Mouse (Mus musculus) macrophage (primary cell): Measurements from ENCODE around the gene Sult5a1. TPM values are rescaled to one million over a fixed set of nuclear protein-coding genes. Genes with fewer than 3 reads are reported as not detected.

ENCODE experiments used
- H3K27ac ChIP-seq: fragments of 350-480 bp; formaldehyde crosslinking; 2 replicates; pipeline ENCODE4 v1.9.0; 2021
- H3K36me3 ChIP-seq: fragments of 350-480 bp; formaldehyde crosslinking; 2 replicates; pipeline ENCODE4 v1.9.0; 2021; ENCODE audit errors: inconsistent target
- H3K4me3 ChIP-seq: fragments of 350-480 bp; formaldehyde crosslinking; 2 replicates; pipeline ENCODE4 v1.9.0; 2021; ENCODE audit errors: inconsistent target
- H3K79me2 ChIP-seq: fragments of 350-480 bp; formaldehyde crosslinking; 2 replicates; pipeline ENCODE4 v1.9.0; 2021; ENCODE audit errors: inconsistent target
- WGBS: methylation state at CpG from one replicate; pipeline ENCODE4 v1.1.7; 2026; ENCODE audit warnings: inconsistent platforms; ENCODE audit not compliant: missing documents; 5-methylcytosine and 5-hydroxymethylcytosine counted together
- polyA plus RNA-seq: library from polyadenylated mRNA; stranded (reverse); fragments of 250-400 nt; gene quantifications from 3 replicates; pipeline ENCODE4 v1.2.4, GENCODE M21; 2018; ENCODE audit warnings: inconsistent platforms

The Sult5a1 gene
- polyA plus RNA-seq, 1 experiment from 2014 or later, result not detected

DNA sequence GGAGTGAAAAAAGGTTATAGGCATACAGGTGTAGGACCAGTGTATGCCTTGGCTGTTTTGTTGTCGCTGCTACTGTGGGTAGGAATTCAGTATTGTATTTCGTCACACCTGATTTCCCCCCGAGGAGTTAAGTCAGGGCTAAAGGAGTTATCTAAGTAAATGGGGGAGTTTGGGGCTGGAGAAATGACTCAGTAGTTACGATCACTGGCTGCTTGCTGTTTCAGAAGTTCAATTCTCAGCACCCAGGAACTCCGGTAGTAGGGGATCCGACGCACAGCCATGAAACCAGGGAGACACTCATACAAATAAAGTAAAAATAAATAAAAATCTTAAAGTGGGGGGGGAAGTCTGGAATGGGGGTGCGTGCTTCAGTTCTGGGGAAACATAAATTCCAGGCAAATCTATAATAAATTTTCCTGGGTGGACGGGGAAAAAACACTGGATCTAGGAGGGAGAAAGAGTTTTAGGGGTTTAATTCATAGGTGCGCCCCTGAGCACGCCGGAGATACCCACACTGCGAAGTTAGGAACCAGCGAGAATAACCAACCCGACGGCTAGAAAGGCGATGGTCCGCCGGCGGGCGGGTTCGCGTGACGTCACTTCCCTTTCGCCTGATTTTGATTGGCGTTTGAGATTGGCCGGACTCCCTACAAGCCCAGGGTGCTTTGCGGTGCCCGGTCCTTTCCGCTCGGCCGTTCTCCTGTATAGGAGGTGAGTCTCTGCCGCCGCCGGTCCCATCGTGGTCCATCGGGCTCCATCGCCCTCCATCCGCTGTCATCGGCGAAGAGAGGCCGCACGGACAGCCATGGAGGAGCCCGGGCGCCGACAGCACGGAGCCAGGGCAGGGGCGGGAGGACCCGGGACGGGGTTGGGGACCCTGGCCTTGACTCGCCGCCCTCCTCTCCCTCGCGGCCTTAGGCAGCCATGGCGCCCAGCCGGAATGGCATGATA lies 56.1 kb downstream of the Sult5a1 start, which contains the start of gene Rpl13:
Gene Rpl13, plus strand, starts transcription at position 616 of the 951 bp plus-strand sequence.
- 2% methylated on average over 51 of the region's 56 CpGs for WGBS
- Histone ChIP-seq H3K27ac (peak within 1 kb of the TSS; percentile 52), H3K36me3 (peaks cover 22% of the 10 kb centered on the region), H3K79me2 (peaks cover 18% of the 10 kb centered on the region), H3K4me3 (peak within 1 kb of the TSS; percentile 56)

DNA sequence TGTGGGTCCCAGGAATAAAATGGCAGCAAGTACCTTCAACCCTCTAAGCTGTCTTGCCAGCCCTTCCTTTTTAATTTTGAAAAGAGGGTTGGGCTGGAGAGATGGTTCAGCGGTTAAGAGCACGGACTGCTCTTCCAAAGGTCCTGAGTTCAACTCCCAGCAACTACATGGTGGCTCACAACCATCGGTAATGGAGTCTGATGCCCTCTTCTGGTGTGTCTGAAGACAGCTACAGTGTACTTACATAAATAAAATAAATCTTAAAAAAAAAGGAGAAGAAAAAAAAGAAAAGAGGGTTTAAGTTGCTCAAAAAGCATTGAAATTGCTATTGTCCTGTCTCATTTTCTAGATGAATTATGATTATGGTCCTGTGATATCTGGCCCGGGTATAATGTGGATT lies 56.9 kb downstream of the Sult5a1 start:
- WGBS, result 74% methylated on average over 4 of the region's 4 CpGs
- Histone ChIP-seq H3K36me3 (peaks cover 23% of the 10 kb centered on the region), H3K27ac (no peak overlapping the region), H3K4me3 (no peak overlapping the region), H3K79me2 (peaks cover 18% of the 10 kb centered on the region)

DNA sequence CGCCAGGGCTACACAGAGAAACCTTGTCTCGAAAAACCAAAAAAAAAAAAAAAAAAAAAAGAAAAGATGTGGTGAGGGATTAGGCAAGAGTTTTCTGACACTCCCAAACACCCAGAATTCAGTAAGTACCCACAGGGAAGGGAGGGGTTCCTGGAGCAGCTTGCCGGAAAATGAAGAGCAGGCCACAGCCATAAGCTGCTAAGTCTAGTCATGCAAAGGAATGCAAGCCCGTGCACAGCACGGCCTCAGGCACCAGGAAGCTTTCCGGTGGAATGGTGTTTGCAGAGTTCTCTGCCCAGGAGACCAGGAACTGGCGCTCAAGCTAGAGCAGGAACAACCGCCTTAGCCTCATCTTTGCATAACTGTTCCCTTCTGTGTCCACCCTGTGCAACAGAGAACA lies 57.8 kb downstream of the Sult5a1 start:
- peaks cover 23% of the 10 kb centered on the region for H3K36me3 ChIP-seq
- 19% methylated on average over 6 of the region's 8 CpGs for WGBS
- H3K4me3 ChIP-seq, result no peak overlapping the region
- peaks cover 18% of the 10 kb centered on the region for H3K79me2 ChIP-seq
- H3K27ac ChIP-seq, result peak overlapping the region; percentile 44

DNA sequence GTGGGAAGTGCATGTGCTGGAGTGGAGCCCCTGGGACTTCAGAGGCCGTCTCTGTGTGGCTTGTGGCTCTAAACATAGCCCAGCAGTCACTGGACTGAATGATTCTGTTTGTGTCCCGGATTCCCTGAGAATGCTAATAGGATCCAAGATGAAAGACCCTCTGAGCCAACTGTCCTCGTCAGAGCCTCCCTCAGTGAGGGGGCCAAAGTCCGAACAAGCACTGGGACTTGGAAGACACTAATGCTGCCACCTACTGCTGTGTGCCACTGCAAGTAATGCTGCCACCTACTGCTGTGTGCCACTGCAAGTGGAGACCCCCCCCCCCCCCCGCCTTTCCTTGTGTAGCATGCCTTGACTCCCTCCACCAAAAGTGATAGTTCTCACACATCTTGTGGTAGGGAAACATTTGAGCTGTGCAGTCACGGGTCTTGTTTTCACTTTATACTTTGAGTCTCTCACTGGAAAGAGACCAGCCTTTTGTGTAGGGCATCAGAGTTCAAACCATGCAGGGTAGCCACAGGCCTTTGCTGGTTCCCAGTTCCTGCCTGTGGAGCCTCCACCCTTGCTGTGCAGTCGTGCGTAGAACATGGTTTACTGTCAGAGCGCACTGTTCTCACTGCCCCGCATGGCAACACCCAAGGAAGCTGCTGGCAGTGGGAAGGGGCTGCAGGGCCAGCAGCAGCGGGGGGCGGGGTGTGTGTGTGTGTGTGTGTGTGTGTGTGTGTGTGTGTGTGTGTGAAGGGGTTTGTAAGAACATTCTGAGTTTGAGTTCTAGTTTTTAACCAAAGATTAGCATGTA lies 60.1 kb downstream of the Sult5a1 start:
- Histone ChIP-seq H3K4me3 (no peak overlapping the region), H3K79me2 (peaks cover 6% of the 10 kb centered on the region), H3K36me3 (peaks cover 28% of the 10 kb centered on the region), H3K27ac (no peak overlapping the region)
- 94% methylated on average over 11 of the region's 12 CpGs for WGBS

DNA sequence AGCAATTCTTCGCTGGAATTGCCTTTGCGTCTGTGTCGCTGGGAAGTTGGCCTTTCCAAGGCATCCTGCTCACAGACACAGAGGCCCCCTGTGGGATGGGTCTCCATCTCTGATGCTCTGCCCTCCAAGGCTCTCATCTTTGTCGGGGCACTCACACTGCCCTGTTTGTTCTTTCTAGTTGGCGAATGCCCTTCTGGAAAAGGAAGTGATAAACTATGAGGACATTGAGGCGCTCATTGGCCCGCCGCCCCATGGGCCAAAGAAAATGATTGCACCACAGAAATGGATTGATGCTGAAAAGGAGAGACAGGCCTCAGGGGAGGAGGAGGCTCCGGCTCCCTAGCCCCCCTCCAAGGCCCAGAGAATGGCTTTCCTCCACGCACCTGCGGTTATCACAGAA lies 60.9 kb downstream of the Sult5a1 start:
- WGBS, result 92% methylated on average over 7 of the region's 11 CpGs
- H3K79me2 ChIP-seq, result no peaks in the 10 kb centered on the region
- H3K27ac ChIP-seq, result no peak overlapping the region
- H3K4me3 ChIP-seq, result no peak overlapping the region
- H3K36me3 ChIP-seq, result peaks cover 29% of the 10 kb centered on the region

Other genes starting within 250 kb of the Sult5a1 start
- 32.7 to 46.6 TPM (median 36.7 TPM) in 3 replicates for gene Ankrd11, start 116.0 kb downstream of the Sult5a1 start, polyA plus RNA-seq
- 28.2 to 39.2 TPM (median 32.3 TPM) in 3 replicates for gene Spg7, start 95.4 kb downstream of the Sult5a1 start, polyA plus RNA-seq
- gene Rpl13, start 56.0 kb downstream of the Sult5a1 start, polyA plus RNA-seq, result 513 to 1,298 TPM (median 1,102 TPM) in 3 replicates
- gene Cpne7, start 40.9 kb downstream of the Sult5a1 start, polyA plus RNA-seq, result not detected in 3 replicates
- gene Dpep1, start 27.9 kb upstream of the Sult5a1 start, polyA plus RNA-seq, result not detected in 3 replicates
- gene Chmp1a, start 54.4 kb upstream of the Sult5a1 start, polyA plus RNA-seq, result 35.0 to 103 TPM (median 101 TPM) in 3 replicates
- 0.27 to 1.4 TPM (median 0.40 TPM) in 3 replicates for gene Spata33, start 54.5 kb upstream of the Sult5a1 start, polyA plus RNA-seq
- gene Cdk10, start 66.5 kb upstream of the Sult5a1 start, polyA plus RNA-seq, result 13.9 to 19.0 TPM (median 17.2 TPM) in 3 replicates
- 2.4 to 3.9 TPM (median 2.8 TPM) in 3 replicates for gene Spata2l, start 77.9 kb upstream of the Sult5a1 start, polyA plus RNA-seq
- gene Zfp276, start 95.9 kb upstream of the Sult5a1 start, polyA plus RNA-seq, result 9.8 to 12.0 TPM (median 11.1 TPM) in 3 replicates
- gene Vps9d1, start 96.0 kb upstream of the Sult5a1 start, polyA plus RNA-seq, result 10.8 to 15.8 TPM (median 14.7 TPM) in 3 replicates
- 1.4 to 7.1 TPM (median 4.2 TPM) in 3 replicates for gene Fanca, start 160.3 kb upstream of the Sult5a1 start, polyA plus RNA-seq
- not detected in 3 replicates for gene Spire2, start 174.4 kb upstream of the Sult5a1 start, polyA plus RNA-seq
- gene Tcf25, start 215.4 kb upstream of the Sult5a1 start, polyA plus RNA-seq, result 120 to 135 TPM (median 125 TPM) in 3 replicates
- not detected in 3 replicates for gene Mc1r, start 248.8 kb upstream of the Sult5a1 start, polyA plus RNA-seq